Mouse (Mus musculus) mouse trophoblast stem cell (cell line): ENCODE measurements around the gene Nfia.

Experiments
- in situ Hi-C, 2 experiments: fragments of 300-500 bp; cut with MseI, MboI; formaldehyde crosslinking; loops; 2 replicates in 1 of 2; 3 replicates in 1 of 2; pipeline ENCODE4 v1.15.1; 2025

Gene Nfia

DNA sequence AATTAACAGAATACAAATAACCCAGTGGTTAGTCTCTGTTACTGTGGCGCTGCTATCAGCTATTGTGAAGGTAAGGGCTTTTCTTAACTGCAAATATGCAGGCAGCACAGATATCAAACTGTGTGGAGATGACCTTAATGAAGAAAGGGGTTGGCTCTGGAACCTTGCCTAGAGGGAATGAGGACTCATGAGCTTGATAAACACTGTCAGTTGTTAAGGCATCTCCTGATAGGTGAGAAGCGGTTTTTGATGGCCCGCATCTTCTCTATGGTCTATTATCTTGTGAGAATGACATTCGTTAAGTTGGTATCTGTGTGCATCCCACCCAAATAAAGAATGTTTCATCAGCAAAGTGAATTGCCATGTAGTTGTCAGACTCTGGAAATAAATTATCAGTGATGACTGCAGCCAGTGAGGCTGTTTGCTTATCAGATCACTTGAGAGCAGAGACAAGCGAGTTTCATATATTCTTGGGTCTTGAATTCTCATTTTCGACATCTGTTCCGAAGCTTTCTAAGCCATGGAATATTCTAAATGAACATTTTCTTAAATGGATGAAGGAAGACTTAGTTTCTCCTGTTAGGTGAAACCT lies 37.9 kb downstream of the Nfia start:
- in situ Hi-C loops: no loop called here

- in situ Hi-C loops: no loop called here
These were observed 40.5 kb downstream of the Nfia start for GRCm38 (mm10) chr4:97813035-97813434.

DNA sequence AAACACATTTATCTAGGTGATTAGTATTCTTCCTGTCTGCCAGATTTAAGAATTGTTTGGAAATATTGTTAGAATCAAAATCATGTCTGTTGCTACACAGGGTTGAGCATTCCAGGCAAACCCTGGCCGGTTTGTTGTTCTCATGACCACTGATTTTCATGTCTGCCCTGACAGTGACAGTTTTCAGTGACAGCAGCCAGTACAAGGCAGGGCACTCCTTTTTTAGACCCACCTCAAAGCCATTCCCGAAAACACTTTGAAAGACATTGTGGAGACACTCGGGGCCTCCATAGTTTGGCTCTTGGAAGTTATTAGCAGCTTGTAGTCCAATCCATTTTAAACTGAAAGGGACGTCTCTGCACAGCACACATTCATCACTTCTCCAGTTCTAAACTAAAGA lies 41.5 kb downstream of the Nfia start:
- in situ Hi-C loops: no loop called here

GRCm38 (mm10) chr4:97814515-97814914 lies 42.0 kb downstream of the Nfia start:
- in situ Hi-C loops: no loop called here

GRCm38 (mm10) chr4:97816001-97816400 lies 43.5 kb downstream of the Nfia start:
- in situ Hi-C loops: no loop called here

GRCm38 (mm10) chr4:97816753-97817152 lies 44.2 kb downstream of the Nfia start:
- in situ Hi-C loops: no loop called here

DNA sequence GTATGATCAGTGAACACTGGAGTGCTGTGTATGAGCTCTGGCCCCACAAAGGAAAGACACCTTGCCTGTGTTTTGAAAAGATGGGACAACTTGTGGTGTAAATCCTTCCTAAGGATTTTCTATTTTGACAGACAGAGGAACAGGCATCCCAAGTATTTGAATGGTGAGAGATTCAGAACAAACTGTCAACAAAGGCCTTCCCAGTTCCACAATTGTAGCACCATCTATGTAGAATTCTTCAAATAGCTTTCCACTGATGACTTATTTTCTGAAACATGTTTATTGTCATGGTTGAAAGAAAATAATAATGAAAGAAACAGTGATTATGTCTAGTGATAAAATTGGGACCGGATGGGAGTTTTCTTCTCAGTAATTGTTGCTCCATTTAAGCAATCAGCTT lies 45.2 kb downstream of the Nfia start:
- in situ Hi-C loops: no loop called here

DNA sequence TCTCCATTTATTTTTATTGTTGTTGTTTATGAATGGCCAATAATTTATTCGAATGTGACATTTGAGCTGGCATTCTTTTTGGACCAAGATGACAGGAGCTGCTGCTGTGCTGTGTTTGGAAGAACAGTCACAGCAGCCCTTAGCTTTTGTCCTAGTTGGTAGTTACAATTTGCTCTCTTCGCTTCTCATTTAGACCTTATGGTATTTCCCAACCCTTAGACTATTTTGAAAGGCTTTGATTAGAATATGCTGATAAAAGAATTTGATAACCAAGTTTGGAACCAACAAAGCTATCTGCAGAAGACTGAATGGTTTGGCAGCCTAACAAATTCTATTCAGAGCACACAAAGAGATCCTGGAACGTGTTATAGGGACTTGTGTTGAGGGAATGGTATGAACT lies 46.0 kb downstream of the Nfia start:
- in situ Hi-C loops: no loop called here

DNA sequence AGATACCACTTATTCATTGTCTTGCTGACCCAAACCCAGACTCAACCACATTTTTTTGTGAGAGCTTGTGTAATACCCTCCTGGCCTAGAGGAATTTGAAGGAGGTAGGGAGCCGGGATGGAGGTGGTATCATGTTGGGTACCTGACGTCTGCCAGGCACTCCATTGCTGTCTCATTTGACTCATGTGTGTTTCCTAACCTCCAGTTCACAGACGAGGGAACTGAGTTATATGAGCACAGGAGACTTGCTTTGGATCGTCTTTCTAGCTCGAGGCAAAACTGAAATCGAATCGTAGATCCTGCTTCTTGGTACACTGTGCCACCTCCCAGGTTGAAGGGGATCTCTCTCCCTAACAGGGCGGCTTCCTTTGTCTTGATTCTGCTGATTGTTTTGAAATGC lies 46.6 kb downstream of the Nfia start:
- in situ Hi-C loops: no loop called here

GRCm38 (mm10) chr4:97820474-97821259 lies 48.1 kb downstream of the Nfia start:
- in situ Hi-C loops: no loop called here

DNA sequence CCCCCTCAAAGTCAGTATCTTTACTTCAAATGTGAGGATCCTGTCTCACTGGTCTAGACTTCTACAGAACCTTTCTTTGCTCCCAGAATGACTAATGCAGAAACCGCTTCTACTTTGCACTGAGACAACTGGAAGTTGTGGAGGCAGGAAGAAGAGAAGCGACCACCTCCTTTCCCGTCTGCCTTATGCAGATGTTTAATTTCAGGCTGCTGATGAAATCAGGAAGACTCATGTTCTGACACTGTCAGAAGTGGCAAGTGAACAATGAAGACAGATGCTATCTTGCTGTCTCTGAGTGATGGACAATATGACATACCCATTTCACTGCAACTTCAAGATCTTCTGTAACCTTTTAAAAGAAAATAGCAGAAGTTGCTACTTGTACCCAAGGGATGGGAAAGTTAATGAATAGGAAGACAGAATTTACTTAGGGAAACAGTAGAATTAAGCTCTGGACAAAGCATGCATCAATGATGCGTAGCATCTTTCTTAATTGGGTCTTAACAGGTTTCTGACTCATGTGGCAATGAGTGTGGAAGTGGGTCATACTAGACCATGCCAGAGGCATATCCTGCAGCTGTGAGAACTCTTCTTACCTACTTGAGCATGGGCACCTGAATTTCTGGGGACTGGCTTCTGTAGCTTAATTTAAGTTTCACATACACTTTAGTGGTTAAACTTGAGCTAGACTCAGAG lies 49.2 kb downstream of the Nfia start:
- in situ Hi-C loops: no loop called here

GRCm38 (mm10) chr4:97823512-97823911 lies 51.0 kb downstream of the Nfia start:
- in situ Hi-C loops: no loop called here

GRCm38 (mm10) chr4:97824451-97824850 lies 51.9 kb downstream of the Nfia start:
- in situ Hi-C loops: no loop called here

DNA sequence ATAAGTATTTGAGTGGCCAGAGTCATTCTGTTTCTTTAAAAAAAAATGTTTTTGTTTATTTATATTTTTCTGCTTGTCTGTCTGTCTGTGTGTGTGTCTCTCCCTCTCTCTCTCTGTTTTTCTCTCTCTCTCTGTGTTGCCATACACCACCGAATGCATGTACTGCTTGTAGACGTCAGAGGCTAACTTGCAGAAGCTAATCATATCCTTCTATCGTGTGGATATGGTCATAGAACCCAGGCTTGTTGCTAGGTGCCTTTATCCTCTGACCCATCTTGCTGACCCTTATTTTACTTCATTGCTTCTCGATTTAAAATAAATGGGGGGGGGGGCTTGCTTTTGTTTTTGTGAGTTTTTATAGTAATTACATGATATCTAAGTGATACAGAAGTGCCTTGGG lies 52.9 kb downstream of the Nfia start:
- in situ Hi-C loops: no loop called here

GRCm38 (mm10) chr4:97825841-97826240 lies 53.3 kb downstream of the Nfia start:
- in situ Hi-C loops: no loop called here

DNA sequence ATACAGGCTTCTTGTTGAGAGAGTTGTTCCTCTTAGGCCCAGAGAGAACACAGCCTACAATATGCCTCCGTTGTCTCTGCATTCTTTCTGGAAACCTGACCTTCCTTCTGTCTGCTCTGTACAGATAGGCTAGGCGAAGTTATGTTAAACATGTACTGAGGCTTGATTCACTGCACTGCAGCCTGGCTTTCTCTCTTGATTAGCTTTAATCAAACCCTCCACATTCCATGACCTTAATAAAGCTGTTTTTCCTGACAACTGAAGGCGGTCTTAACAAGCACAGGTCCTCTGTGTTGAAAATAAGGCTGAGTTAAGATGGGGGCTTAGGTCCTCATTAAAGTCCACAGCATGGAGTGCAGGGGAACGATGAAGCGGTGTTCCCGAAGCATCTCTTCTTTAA lies 54.6 kb downstream of the Nfia start:
- in situ Hi-C loops: no loop called here

DNA sequence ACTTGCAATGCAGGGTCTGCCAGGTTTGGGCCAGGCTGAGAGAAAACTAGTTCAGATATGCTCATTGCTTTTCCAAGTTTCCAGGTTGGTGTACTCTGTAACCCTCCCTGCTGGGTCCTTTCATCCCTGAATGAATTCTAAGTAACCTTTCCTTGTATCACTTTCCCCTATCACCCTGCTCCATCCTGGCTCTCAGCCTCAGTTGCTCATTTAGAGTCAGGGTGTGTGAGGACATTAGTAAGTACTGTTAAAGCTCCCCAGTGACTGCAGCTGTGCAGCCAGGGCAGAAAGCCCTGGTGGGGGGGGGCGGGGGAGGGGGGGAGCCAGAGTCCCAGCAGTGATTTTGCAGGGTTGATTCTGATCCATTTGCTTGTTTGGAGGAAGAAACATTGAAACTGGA lies 56.0 kb downstream of the Nfia start:
- in situ Hi-C loops: no loop called here

GRCm38 (mm10) chr4:97829336-97830050 lies 57.0 kb downstream of the Nfia start:
- in situ Hi-C loops: no loop called here

GRCm38 (mm10) chr4:97830051-97830853 lies 57.7 kb downstream of the Nfia start:
- in situ Hi-C loops: no loop called here

DNA sequence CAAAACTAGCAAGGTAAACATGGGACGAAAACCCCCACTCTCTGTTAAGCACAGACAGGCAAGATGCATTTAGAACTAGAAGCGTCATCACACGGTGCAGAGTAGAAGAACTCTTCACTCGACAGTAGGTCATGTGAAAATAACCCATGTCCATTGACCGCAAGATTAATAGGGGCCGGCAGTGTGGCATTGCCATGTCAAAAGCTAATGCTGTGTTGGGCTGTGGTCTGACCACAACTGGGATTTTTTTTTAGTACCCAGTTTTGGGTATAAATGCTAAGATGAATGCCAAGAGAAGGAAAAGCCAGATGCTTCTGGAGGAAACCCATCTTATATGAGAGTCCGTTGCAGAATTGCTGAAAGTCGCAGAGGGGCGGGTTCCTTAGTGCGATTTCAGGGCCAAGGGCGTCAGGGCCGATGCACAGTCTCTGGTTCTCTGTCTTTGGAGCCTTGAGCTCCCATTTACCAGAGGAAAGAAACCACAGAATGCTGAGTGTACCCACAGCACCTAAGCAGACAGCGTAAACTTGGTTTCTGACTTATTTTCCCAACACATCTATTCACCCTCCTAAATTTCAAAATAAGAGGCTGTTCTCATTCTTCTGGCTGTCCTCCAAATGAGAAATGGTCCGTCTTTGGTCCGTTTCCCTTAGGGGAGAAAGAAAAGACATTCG lies 58.5 kb downstream of the Nfia start:
- in situ Hi-C loops: no loop called here
